10 mouse cellular contexts compared by ENCODE assay signal in the genomic region with DNA sequence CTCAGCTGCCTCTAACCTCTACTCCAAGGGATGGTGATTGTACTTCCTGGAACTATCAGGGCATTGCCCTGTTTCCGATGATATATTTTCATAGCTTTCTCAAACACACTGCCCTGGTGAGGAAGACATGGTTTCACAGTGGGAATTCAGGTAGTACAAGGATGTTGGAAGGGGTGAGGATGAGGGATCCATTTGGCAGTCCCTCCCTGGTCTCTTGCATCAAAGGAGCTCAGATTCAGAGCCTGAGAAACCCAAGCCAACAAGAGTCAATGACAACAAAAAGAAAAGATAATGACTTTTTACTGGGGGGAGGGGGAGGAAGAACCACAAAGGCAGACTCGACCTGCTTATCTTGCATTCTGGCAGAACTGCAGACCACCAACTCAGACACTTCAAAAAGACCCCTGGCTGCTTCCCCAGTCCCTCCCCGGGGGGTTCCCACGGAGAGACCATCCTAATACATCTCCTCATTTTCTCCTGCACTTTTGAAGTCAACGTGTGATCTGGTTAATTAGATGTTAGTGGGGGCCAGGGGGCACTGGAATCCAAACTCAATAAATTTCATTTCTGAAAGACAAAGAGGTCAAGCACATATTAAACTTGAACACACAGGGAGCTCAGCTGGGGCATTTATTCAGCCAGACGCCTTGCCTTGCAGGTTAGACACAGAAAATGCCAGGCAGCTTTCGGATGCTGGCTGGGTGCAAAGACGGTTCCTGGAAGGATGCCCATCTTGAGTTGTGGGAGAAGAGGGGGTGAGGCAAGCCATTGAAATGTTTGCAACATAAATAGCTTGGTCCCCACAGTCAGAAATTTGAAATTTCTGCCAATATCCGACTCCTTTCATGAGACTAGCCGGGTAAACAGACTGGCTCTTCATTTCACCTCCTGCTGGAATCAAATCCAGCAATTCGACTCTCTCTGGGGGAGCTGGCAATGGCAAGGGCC.
A peak's percentile ranks its signal among the peaks of the same experiment; 100 is the strongest.
DNase-seq lines count a peak whose midpoint lies in the region; ATAC-seq and TF ChIP-seq lines count a peak whose summit lies in the region.
"Had no signal": no experiment of that assay in that cellular context is flagged by ENCODE, and none has a peak within 500 bp of the region (broad histone marks: within the 10 kb centered on the region; RNA-seq: fewer than 3 reads in every experiment).

No protein-coding gene starts in this region.

- peak; percentile 79 for DNase-seq in forebrain, embryonic 14.5 days (ENCODE audit: low spot score)
- DNase-seq in neural tube, embryonic 10.5 days (ENCODE audit: extremely low spot score, low spot score): no peak
- peak; percentile 46 to 56 for DNase-seq in layer of hippocampus, postnatal 10 days (ENCODE audit: low spot score in 2 of 2)
- DNase-seq in right cerebral cortex, postnatal 4 days: peak; percentile 17
- no peak for DNase-seq in kidney, adult 2 months
- no peak for DNase-seq in spleen, postnatal 14 days (ENCODE audit: low spot score in 2 of 2)
- DNase-seq: thymus, postnatal 14 days had no signal

- H3K9ac ChIP-seq in forebrain, embryonic 14.5 days (ENCODE audit: low read length): no peak overlapping the region
- H3K9ac ChIP-seq in forebrain, embryonic 12.5 days: no peak overlapping the region
- no peak overlapping the region for H3K9ac ChIP-seq in neural tube, embryonic 14.5 days (replicated peaks; ENCODE audit: low read depth, low read length)

- 35% methylated on average over 11 of the region's 11 CpGs for WGBS in forebrain, embryonic 14.5 days
- 49% methylated on average over 11 of the region's 11 CpGs for WGBS in forebrain, embryonic 12.5 days
- 36% methylated on average over 11 of the region's 11 CpGs for WGBS in neural tube, embryonic 14.5 days
- WGBS in kidney, adult 2 months: 54% methylated on average over 11 of the region's 11 CpGs

- no peak for TF ChIP-seq POLR2A in kidney, adult 2 months (IDR thresholded peaks at IDR 0.05; ENCODE audit: low read depth, low read length)

- no peaks in the 10 kb centered on the region for H3K27me3 ChIP-seq in forebrain, embryonic 14.5 days (replicated peaks; ENCODE audit: control insufficient read depth, insufficient read depth, low read length)
- no peaks in the 10 kb centered on the region for H3K27me3 ChIP-seq in forebrain, embryonic 12.5 days
- H3K27me3 ChIP-seq in neural tube, embryonic 14.5 days (ENCODE audit: control insufficient read depth, insufficient read depth, low read length): no peaks in the 10 kb centered on the region
- H3K27me3 ChIP-seq in kidney, adult 2 months (replicated peaks; ENCODE audit: control insufficient read depth, insufficient read depth, low read length): no peaks in the 10 kb centered on the region

- H3K4me1 ChIP-seq in forebrain, embryonic 14.5 days (ENCODE audit: control insufficient read depth, insufficient read depth, low read length): 0 out of 2 replicates have a peak, but pooled peaks cover 3% of the 10 kb centered on the region
- H3K4me1 ChIP-seq in forebrain, embryonic 12.5 days: no peaks in the 10 kb centered on the region
- H3K4me1 ChIP-seq in neural tube, embryonic 14.5 days (ENCODE audit: control insufficient read depth, insufficient read depth, low read length): no peaks in the 10 kb centered on the region
- no peaks in the 10 kb centered on the region for H3K4me1 ChIP-seq in kidney, adult 2 months (ENCODE audit: control insufficient read depth, insufficient read depth, low read length)

- H3K4me3 ChIP-seq in forebrain, embryonic 14.5 days (ENCODE audit: low read depth, low read length): no peak overlapping the region
- H3K4me3 ChIP-seq in forebrain, embryonic 12.5 days (replicated peaks): no peak overlapping the region
- H3K4me3 ChIP-seq in neural tube, embryonic 14.5 days (ENCODE audit: low read depth, low read length): no peak overlapping the region
- H3K4me3 ChIP-seq in kidney, adult 2 months (ENCODE audit: insufficient read depth, low read depth, low read length): no peak overlapping the region
- H3K4me3 ChIP-seq: erythroblast, embryonic 14.5 days had no signal

- no peak overlapping the region for H3K4me2 ChIP-seq in forebrain, embryonic 14.5 days (ENCODE audit: low read length)
- no peak overlapping the region for H3K4me2 ChIP-seq in forebrain, embryonic 12.5 days
- H3K4me2 ChIP-seq in neural tube, embryonic 14.5 days (ENCODE audit: low read depth, low read length): no peak overlapping the region

- H3K9me3 ChIP-seq in forebrain, embryonic 14.5 days (replicated peaks; ENCODE audit: control insufficient read depth, low read length): no peaks in the 10 kb centered on the region
- H3K9me3 ChIP-seq in forebrain, embryonic 12.5 days: no peaks in the 10 kb centered on the region
- no peaks in the 10 kb centered on the region for H3K9me3 ChIP-seq in neural tube, embryonic 14.5 days (ENCODE audit: control insufficient read depth, low read length)

- ATAC-seq in forebrain, embryonic 14.5 days: peak; percentile 66; the same call in 1 of the 2 replicates
- no peak for ATAC-seq in forebrain, embryonic 12.5 days (ENCODE audit: low FRiP score)
- peak; percentile 70; the same call in 1 of the 2 replicates for ATAC-seq in neural tube, embryonic 14.5 days (ENCODE audit: low read depth)

- no peak overlapping the region for H3K27ac ChIP-seq in forebrain, embryonic 14.5 days (ENCODE audit: low read depth, low read length)
- no peak overlapping the region for H3K27ac ChIP-seq in forebrain, embryonic 12.5 days
- no peak overlapping the region for H3K27ac ChIP-seq in neural tube, embryonic 14.5 days (ENCODE audit: low read depth, low read length)
- no peak overlapping the region for H3K27ac ChIP-seq in kidney, adult 2 months (ENCODE audit: insufficient read depth, low read depth, low read length)

- H3K36me3 ChIP-seq in forebrain, embryonic 14.5 days (ENCODE audit: control insufficient read depth, insufficient read depth, low read length): no peaks in the 10 kb centered on the region
- H3K36me3 ChIP-seq in forebrain, embryonic 12.5 days (replicated peaks): no peaks in the 10 kb centered on the region
- H3K36me3 ChIP-seq in neural tube, embryonic 14.5 days (ENCODE audit: control insufficient read depth, insufficient read depth, low read length): no peaks in the 10 kb centered on the region
- no peaks in the 10 kb centered on the region for H3K36me3 ChIP-seq in kidney, adult 2 months (ENCODE audit: control insufficient read depth, insufficient read depth, low read length)

- TF ChIP-seq CTCF in kidney, adult 2 months (conservative IDR thresholded peaks at IDR 0.05; ENCODE audit: insufficient read depth, insufficient read length, low read depth, low read length): no peak

Comparison
In these comparisons a context has a peak if more than half of its experiments do, and no peak if none do; other contexts are left out.
1. DNase-seq: peak in forebrain, embryonic 14.5 days (single experiment), layer of hippocampus, postnatal 10 days (2 of 2) and right cerebral cortex, postnatal 4 days (single experiment); none in neural tube, embryonic 10.5 days (single experiment), kidney, adult 2 months (single experiment) and spleen, postnatal 14 days (0 of 2).